Mouse (Mus musculus) MEL (cell line): ENCODE measurements around the gene Cltc. TPM values are rescaled to one million over a fixed set of nuclear protein-coding genes. Genes with fewer than 3 reads are reported as not detected.

Experiments used
- DNase-seq: peaks from one replicate; pipeline ENCODE4 v3.0.0; 2011; ENCODE audit warnings: low read depth, low spot score
- H3K27ac ChIP-seq: 2 replicates; pipeline ENCODE4 v1.5.1; 2012; ENCODE audit warnings: low read depth, mild to moderate bottlenecking, control low read depth, low read length, moderate library complexity; ENCODE audit not compliant: control insufficient read depth
- H3K27me3 ChIP-seq, 2 experiments: fragments of 150-350 bp in 1 of 2; sonication (generic) in 1 of 2; 2 replicates each; pipeline ENCODE4 v1.6.1; 2012; ENCODE audit warnings: low read length in 2 of 2, mild to moderate bottlenecking in 2 of 2, improper control_type of control experiment in 1 of 2, moderate library complexity in 1 of 2; ENCODE audit not compliant: insufficient read depth in 2 of 2, control insufficient read depth in 1 of 2
- H3K36me3 ChIP-seq, 2 experiments: 2 replicates each; pipeline ENCODE4 v1.6.1; 2012 to 2014; ENCODE audit warnings: low read length in 2 of 2, improper control_type of control experiment in 1 of 2, inconsistent platforms in 1 of 2, mild to moderate bottlenecking in 1 of 2; ENCODE audit not compliant: insufficient read depth in 2 of 2, control insufficient read depth in 1 of 2
- H3K4me1 ChIP-seq, 2 experiments: fragments of 150-350 bp in 1 of 2; sonication (generic) in 1 of 2; 2 replicates each; pipeline ENCODE4 v1.6.1; 2012; ENCODE audit warnings: low read length in 2 of 2, improper control_type of control experiment in 1 of 2, mild to moderate bottlenecking in 1 of 2; ENCODE audit not compliant: insufficient read depth in 2 of 2, control insufficient read depth in 1 of 2
- H3K4me3 ChIP-seq, 2 experiments: fragments of 150-350 bp in 1 of 2; sonication (generic) in 1 of 2; 2 replicates each; pipeline ENCODE4 v1.5.1; 2012; ENCODE audit warnings: low read depth in 2 of 2, low read length in 2 of 2, mild to moderate bottlenecking in 2 of 2, moderate library complexity in 2 of 2, control low read depth in 1 of 2, improper control_type of control experiment in 1 of 2; ENCODE audit not compliant: control insufficient read depth in 1 of 2, insufficient read depth in 1 of 2
- H3K79me2 ChIP-seq: 2 replicates; pipeline ENCODE4 v1.6.1; 2012; ENCODE audit warnings: mild to moderate bottlenecking, low read length, moderate library complexity; ENCODE audit not compliant: control insufficient read depth, poor library complexity, insufficient read depth
- H3K9ac ChIP-seq: 2 replicates; pipeline ENCODE4 v1.6.1; 2012; ENCODE audit warnings: low read depth, mild to moderate bottlenecking, control low read depth, low read length, moderate library complexity; ENCODE audit not compliant: control insufficient read depth, poor library complexity, severe bottlenecking
- H3K9me3 ChIP-seq: fragments of 150-350 bp; sonication (generic); replicated peaks from 2 replicates; pipeline ENCODE4 v1.6.1; 2012; ENCODE audit warnings: mild to moderate bottlenecking, low read length, improper control_type of control experiment, moderate library complexity; ENCODE audit not compliant: insufficient read depth
- BHLHE40 ChIP-seq: IDR thresholded peaks from 2 replicates; pipeline ENCODE4 v1.6.1; 2012; ENCODE audit warnings: low read depth, mild to moderate bottlenecking, inconsistent platforms, low read length, improper control_type of control experiment, borderline replicate concordance
- CHD1 ChIP-seq: IDR thresholded peaks from 2 replicates; pipeline ENCODE4 v1.6.1; 2012; ENCODE audit warnings: low read depth, mild to moderate bottlenecking, inconsistent platforms, low read length, improper control_type of control experiment
- E2F4 ChIP-seq: IDR thresholded peaks from 2 replicates; pipeline ENCODE4 v1.6.1; 2011; ENCODE audit warnings: low read depth, low read length, improper control_type of control experiment, borderline replicate concordance
- EP300 ChIP-seq, 2 experiments: IDR thresholded peaks; 2 replicates each; pipeline ENCODE4 v1.6.1; 2011; ENCODE audit warnings: improper control_type of control experiment in 2 of 2, low read length in 2 of 2, low read depth in 1 of 2, mild to moderate bottlenecking in 1 of 2
- ETS1 ChIP-seq: IDR thresholded peaks from 2 replicates; pipeline ENCODE4 v1.6.1; 2012; ENCODE audit warnings: low read depth, mild to moderate bottlenecking, inconsistent platforms, low read length, improper control_type of control experiment, moderate library complexity
- GABPA ChIP-seq: IDR thresholded peaks from 2 replicates; pipeline ENCODE4 v1.6.1; 2012; ENCODE audit warnings: low read depth, mild to moderate bottlenecking, inconsistent platforms, low read length, improper control_type of control experiment, moderate library complexity
- MAX ChIP-seq: IDR thresholded peaks from 2 replicates; pipeline ENCODE4 v1.6.1; 2011; ENCODE audit warnings: low read length, improper control_type of control experiment
- MAZ ChIP-seq: IDR thresholded peaks from 2 replicates; pipeline ENCODE4 v1.6.1; 2012; ENCODE audit warnings: low read depth, mild to moderate bottlenecking, inconsistent platforms, low read length, improper control_type of control experiment
- MXI1 ChIP-seq: IDR thresholded peaks from 2 replicates; pipeline ENCODE4 v1.6.1; 2011; ENCODE audit warnings: mild to moderate bottlenecking, low read depth, low read length, improper control_type of control experiment
- MYC ChIP-seq: IDR thresholded peaks from 2 replicates; pipeline ENCODE4 v1.6.1; 2011; ENCODE audit warnings: low read depth, mild to moderate bottlenecking, low read length, improper control_type of control experiment, moderate library complexity
- NELFE ChIP-seq: IDR thresholded peaks from 2 replicates; pipeline ENCODE4 v1.6.1; 2011; ENCODE audit warnings: low read depth, low read length, improper control_type of control experiment
- POLR2AphosphoS5 ChIP-seq: IDR thresholded peaks from 2 replicates; pipeline ENCODE4 v1.6.1; 2012; ENCODE audit warnings: low read depth, borderline replicate concordance, mild to moderate bottlenecking, inconsistent platforms, low read length, moderate library complexity, mixed read lengths
- SMC3 ChIP-seq: IDR thresholded peaks from 2 replicates; pipeline ENCODE4 v1.6.1; 2011; ENCODE audit warnings: low read depth, low read length, improper control_type of control experiment
- TAL1 ChIP-seq: IDR thresholded peaks from 2 replicates; pipeline ENCODE4 v1.6.1; 2012; ENCODE audit warnings: mild to moderate bottlenecking, inconsistent platforms, low read length, moderate library complexity, mixed read lengths
- TBP ChIP-seq: IDR thresholded peaks from 2 replicates; pipeline ENCODE4 v1.8.0; 2011; ENCODE audit warnings: low read depth, low read length, improper control_type of control experiment
- TCF12 ChIP-seq: IDR thresholded peaks from 2 replicates; pipeline ENCODE4 v1.6.1; 2014; ENCODE audit warnings: low read depth, mild to moderate bottlenecking, inconsistent platforms, low read length, improper control_type of control experiment, moderate library complexity
- USF1 ChIP-seq: IDR thresholded peaks from 2 replicates; pipeline ENCODE4 v1.6.1; 2014; ENCODE audit warnings: low read depth, mild to moderate bottlenecking, inconsistent platforms, low read length, improper control_type of control experiment, moderate library complexity
- USF2 ChIP-seq, 2 experiments: IDR thresholded peaks; 2 replicates each; pipeline ENCODE4 v1.6.1; 2011 to 2012; ENCODE audit warnings: improper control_type of control experiment in 2 of 2, low read length in 2 of 2, borderline replicate concordance in 1 of 2, inconsistent platforms in 1 of 2, low read depth in 1 of 2, mild to moderate bottlenecking in 1 of 2; ENCODE audit not compliant: insufficient read depth in 1 of 2
- ZNF384 ChIP-seq: IDR thresholded peaks from 2 replicates; pipeline ENCODE4 v1.6.1; 2012; ENCODE audit warnings: low read depth, mild to moderate bottlenecking, inconsistent platforms, low read length, improper control_type of control experiment
- polyA plus RNA-seq, 2 experiments: library from polyadenylated mRNA; stranded (reverse) in 1 of 2; unstranded in 1 of 2; fragments of >175 nt in 1 of 2; fragments of >200 nt in 1 of 2; gene quantifications; 2 replicates each; pipeline versions ENCODE4 v1.2.1 to v1.2.4; 2012; ENCODE audit warnings: low replicate concordance in 2 of 2, low read depth in 1 of 2; ENCODE audit not compliant: insufficient read length in 2 of 2, insufficient read depth in 1 of 2, missing spikeins in 1 of 2
- total RNA-seq: library from RNA; depleted of rRNA; stranded (reverse); fragments of 300-350 nt; gene quantifications from 2 replicates; pipeline ENCODE4 v1.2.3, GENCODE M21; 2012

Cltc gene
- total and polyA plus RNA-seq, 3 experiments: 149 to 300 (median 205) TPM

GRCm38 (mm10) chr11:86759886-86760285 is 2.5 kb upstream of the Cltc start (continued):
- TF ChIP-seq EP300 (IDR thresholded peaks at IDR 0.05; ENCODE audit: low read depth in 1 of 2, low read length in 2 of 2) (no peak), ETS1 (peak; percentile 27; the same call in 1 of the 2 replicates), USF2 (IDR thresholded peaks at IDR 0.05; ENCODE audit: borderline replicate concordance in 1 of 2, insufficient read depth in 1 of 2, low read depth in 1 of 2, low read length in 2 of 2) (no peak), SMC3 (no peak), MAX (0 out of 2 replicates have a peak, but pooled peaks have one; percentile 29), USF1 (no peak), GABPA (no peak), BHLHE40 (no peak), POLR2AphosphoS5 (no peak), MAZ (no peak), TCF12 (no peak), MYC (no peak), CHD1 (no peak), NELFE (no peak)

GRCm38 (mm10) chr11:86759226-86759625 is 1.9 kb upstream of the Cltc start:
- peaks cover 31% of the 10 kb centered on the region for H3K79me2 ChIP-seq
- H3K36me3 ChIP-seq: peaks cover 7 to 39% of the 10 kb centered on the region in 2 experiments
- H3K27ac ChIP-seq: peak overlapping the region; percentile 99
- H3K9me3 ChIP-seq: no peaks in the 10 kb centered on the region
- peak; percentile 60 for DNase-seq
- H3K4me1 ChIP-seq: peaks cover 18 to 28% of the 10 kb centered on the region in 2 experiments
- H3K9ac ChIP-seq: peak overlapping the region; percentile 88
- H3K27me3 ChIP-seq: no peaks in the 10 kb centered on the region
- TF ChIP-seq GABPA: peak; percentile 74; the same call in 1 of the 2 replicates
- peak; percentile 5; the same call in 1 of the 2 replicates for TF ChIP-seq TBP
- TF ChIP-seq MXI1: no peak
- TF ChIP-seq TAL1: no peak
- TF ChIP-seq EP300 (IDR thresholded peaks at IDR 0.05; ENCODE audit: low read depth in 1 of 2, low read length in 2 of 2): no peak
- TF ChIP-seq ZNF384: no peak
- TF ChIP-seq E2F4: no peak
- peak overlapping the region; percentile 65 to 80; a peak in 3 of 4 replicates for H3K4me3 ChIP-seq
